Mouse (Mus musculus): Measurements from ENCODE around the gene Hagh.

- no peak for TF ChIP-seq POLR2A (IDR thresholded peaks at IDR 0.05; ENCODE audit: extremely low read depth, insufficient read depth, low read length)
- no peak for TF ChIP-seq CTCF (IDR thresholded peaks at IDR 0.05; ENCODE audit: low read depth, low read length)
These were observed 25.8 kb downstream of the Hagh start, which contains the start of gene Igfals for GRCm38 (mm10) chr17:24865776-24866175.

All from liver, adult 2 months (tissue).